Mouse (Mus musculus) heart, postnatal 0 days (tissue): Measurements from ENCODE around the gene Car8. TPM values are rescaled to one million over a fixed set of nuclear protein-coding genes. Genes with fewer than 3 reads are reported as not detected.
"Not testable (repeated sequence)": the region's sequence is repeated elsewhere in the genome, so short reads cannot be mapped to it uniquely, and the experiment has no call there.

Experiments used
- ATAC-seq: fragments of 200-750 bp; cut with Nextera tagmentation; 2 replicates; pipeline ENCODE4 v1.8.0; 2017; ENCODE audit warnings: low read depth, moderate number of reproducible peaks, moderate library complexity; ENCODE audit not compliant: insufficient read depth
- DNase-seq: peaks from one replicate; pipeline ENCODE4 v3.0.0-alpha.2; 2016; ENCODE audit warnings: low spot score
- H3K27ac ChIP-seq: fragments of 300-500 bp; sonication (generic); 2 replicates; pipeline ENCODE4 v1.5.1; 2014; ENCODE audit warnings: low read depth, mild to moderate bottlenecking
- H3K27me3 ChIP-seq: fragments of 300-500 bp; sonication (generic); 2 replicates; pipeline ENCODE4 v1.6.1; 2014; ENCODE audit warnings: low read length, mixed read lengths; ENCODE audit not compliant: control insufficient read depth, insufficient read depth
- H3K36me3 ChIP-seq: fragments of 300-500 bp; sonication (generic); replicated peaks from 2 replicates; pipeline ENCODE4 v1.6.1; 2014; ENCODE audit warnings: low read length, mixed read lengths; ENCODE audit not compliant: control insufficient read depth, insufficient read depth
- H3K4me1 ChIP-seq: fragments of 300-500 bp; sonication (generic); 2 replicates; pipeline ENCODE4 v1.6.1; 2014; ENCODE audit warnings: antibody characterized with exemption; ENCODE audit not compliant: control insufficient read depth, insufficient read depth
- H3K4me2 ChIP-seq: fragments of 300-500 bp; sonication (generic); 2 replicates; pipeline ENCODE4 v1.6.1; 2014; ENCODE audit warnings: low read depth, mild to moderate bottlenecking, low read length, moderate library complexity
- H3K4me3 ChIP-seq: fragments of 300-500 bp; sonication (generic); 2 replicates; pipeline ENCODE4 v1.5.1; 2014; ENCODE audit warnings: low read depth, low read length
- H3K9ac ChIP-seq: fragments of 300-500 bp; sonication (generic); replicated peaks from 2 replicates; pipeline ENCODE4 v1.6.1; 2014; ENCODE audit warnings: low read depth, low read length, mixed read lengths
- H3K9me3 ChIP-seq: fragments of 300-500 bp; sonication (generic); replicated peaks from 2 replicates; pipeline ENCODE4 v1.6.1; 2016; ENCODE audit warnings: low read length; ENCODE audit not compliant: control insufficient read depth
- CTCF ChIP-seq: IDR thresholded peaks from 2 replicates; pipeline ENCODE4 v1.5.1; 2016; ENCODE audit warnings: antibody characterized with exemption, control low read depth, low read depth
- EP300 ChIP-seq: IDR thresholded peaks from 2 replicates; pipeline ENCODE4 v1.6.1; 2016; ENCODE audit warnings: antibody characterized with exemption, low read depth
- WGBS: fragments of 180-500 bp; shearing (Covaris S2); extraction: QIAGEN DNeasy Blood & Tissue Kit; methylation state at CpG from one replicate; pipeline ENCODE4 v1.1.7; 2014; 5-methylcytosine and 5-hydroxymethylcytosine counted together
- microRNA-seq: library from miRNA; unstranded; fragments of <30 nt; microRNA quantifications from one replicate; pipeline ENCODE4, GENCODE M21; 2016
- polyA plus RNA-seq: library from polyadenylated mRNA; unstranded; fragments of >200 nt; fragmentation: Nextera tagmentation; extraction: Ambion mirVana; gene quantifications from 2 replicates; pipeline ENCODE4 v1.2.1, GENCODE M21; 2015
- total RNA-seq: library from RNA; depleted of rRNA; stranded (reverse); fragments of >200 nt; gene quantifications from 2 replicates; pipeline ENCODE4 v1.2.3, GENCODE M21; 2014; ENCODE audit warnings: low replicate concordance

The Car8 gene
- total and polyA plus RNA-seq, 2 experiments from 2014 or later, result 9.1 to 12.5 TPM

GRCm38 (mm10) chr4:8111891-8112290, 127.0 kb downstream of the Car8 start:
- no peaks in the 10 kb centered on the region for H3K36me3 ChIP-seq
- no peaks in the 10 kb centered on the region for H3K9me3 ChIP-seq
- no peak for DNase-seq
- H3K4me3 ChIP-seq, result no peak overlapping the region
- H3K4me1 ChIP-seq, result no peaks in the 10 kb centered on the region
- no peak overlapping the region for H3K9ac ChIP-seq
- H3K4me2 ChIP-seq, result no peak overlapping the region
- WGBS, result 76% methylated on average over 3 of the region's 3 CpGs
- no peak for ATAC-seq
- no peaks in the 10 kb centered on the region for H3K27me3 ChIP-seq
- H3K27ac ChIP-seq, result no peak overlapping the region
- no peak for TF ChIP-seq EP300
- TF ChIP-seq CTCF, result no peak

DNA sequence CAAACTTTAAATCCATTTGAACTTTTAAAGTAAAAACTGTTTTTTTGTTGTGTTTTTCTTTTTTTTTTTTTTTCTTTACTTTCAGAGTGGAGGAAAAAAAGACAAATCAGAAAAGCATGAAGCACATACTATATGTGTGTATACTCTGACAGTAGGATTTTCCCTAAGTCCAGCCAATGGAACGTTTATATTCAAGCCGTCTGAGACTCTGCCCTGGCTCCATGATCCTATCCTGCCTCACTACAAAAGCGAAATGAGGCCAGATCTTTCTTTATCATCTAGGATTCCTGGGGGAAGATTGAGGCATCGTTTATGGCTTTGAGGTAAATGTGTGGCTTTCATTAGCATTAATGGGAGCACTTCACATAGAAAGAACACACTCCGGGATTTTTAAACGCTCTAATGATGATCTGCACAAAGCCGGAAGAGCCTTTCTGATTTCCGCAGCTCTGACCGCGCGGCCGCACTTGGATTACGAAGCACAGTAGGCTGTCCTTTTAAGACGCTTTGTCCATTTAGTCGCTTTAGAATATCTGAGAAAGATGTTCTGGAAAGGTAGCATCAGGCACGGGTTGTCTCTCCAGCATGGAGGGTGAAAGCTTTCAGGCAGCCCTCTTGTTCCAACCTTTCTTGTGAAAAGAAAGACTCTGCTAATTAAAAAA, 128.8 kb downstream of the Car8 start:
- DNase-seq (no peak), ATAC-seq (no peak)
- no peaks in the 10 kb centered on the region for H3K4me1 ChIP-seq
- no peak overlapping the region for H3K4me2 ChIP-seq
- no peaks in the 10 kb centered on the region for H3K9me3 ChIP-seq
- no peak for TF ChIP-seq EP300
- no peak for TF ChIP-seq CTCF
- no peak overlapping the region for H3K9ac ChIP-seq
- no peaks in the 10 kb centered on the region for H3K36me3 ChIP-seq
- WGBS, result 88% methylated on average over 16 of the region's 16 CpGs
- H3K4me3 ChIP-seq, result no peak overlapping the region
- H3K27me3 ChIP-seq, result no peaks in the 10 kb centered on the region
- H3K27ac ChIP-seq, result no peak overlapping the region

- H3K4me3 ChIP-seq, result no peak overlapping the region
- H3K4me2 ChIP-seq, result no peak overlapping the region
- H3K9me3 ChIP-seq, result no peaks in the 10 kb centered on the region
- H3K27me3 ChIP-seq, result no peaks in the 10 kb centered on the region
- 22% methylated on average over 3 of the region's 3 CpGs for WGBS
- no peak for ATAC-seq
- no peak overlapping the region for H3K9ac ChIP-seq
- peak; percentile 16 for DNase-seq
- no peaks in the 10 kb centered on the region for H3K36me3 ChIP-seq
- no peaks in the 10 kb centered on the region for H3K4me1 ChIP-seq
- no peak overlapping the region for H3K27ac ChIP-seq
- TF ChIP-seq EP300 (no peak), CTCF (no peak)
Measured at GRCm38 (mm10) chr4:8101466-8101865, 137.4 kb downstream of the Car8 start.

DNA sequence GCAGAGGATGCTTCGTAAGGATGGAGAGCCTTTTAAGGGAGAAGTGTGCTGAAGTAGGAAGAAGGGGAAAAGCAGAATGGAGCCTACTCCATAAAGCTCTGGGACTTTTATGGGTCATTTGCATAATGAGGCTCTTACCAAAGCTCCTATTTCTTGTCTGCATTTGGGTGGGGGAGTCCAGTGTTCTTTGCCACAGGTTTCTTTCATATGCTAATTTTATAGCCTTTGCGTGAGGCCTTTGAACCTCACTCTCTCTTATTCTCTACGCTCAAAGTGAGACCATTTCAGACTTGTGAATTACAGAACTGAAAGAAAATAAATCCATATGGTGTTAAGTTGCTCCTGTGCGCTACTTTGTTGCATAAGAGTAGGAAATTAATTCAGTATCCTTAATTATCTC, 140.8 kb downstream of the Car8 start:
- Histone ChIP-seq H3K36me3 (no peaks in the 10 kb centered on the region), H3K4me2 (no peak overlapping the region), H3K27me3 (no peaks in the 10 kb centered on the region), H3K27ac (no peak overlapping the region), H3K4me1 (no peaks in the 10 kb centered on the region), H3K9ac (no peak overlapping the region), H3K4me3 (no peak overlapping the region), H3K9me3 (no peaks in the 10 kb centered on the region)
- WGBS, result 84% methylated on average over 4 of the region's 4 CpGs
- TF ChIP-seq CTCF (no peak), EP300 (no peak)
- no peak for ATAC-seq
- DNase-seq, result no peak

GRCm38 (mm10) chr4:8097683-8098082, 141.2 kb downstream of the Car8 start:
- WGBS, result 61% methylated on average over 3 of the region's 3 CpGs
- DNase-seq, result no peak
- no peaks in the 10 kb centered on the region for H3K9me3 ChIP-seq
- no peak overlapping the region for H3K27ac ChIP-seq
- no peak for TF ChIP-seq EP300
- no peak for TF ChIP-seq CTCF
- no peak for ATAC-seq
- no peak overlapping the region for H3K9ac ChIP-seq
- H3K4me2 ChIP-seq, result no peak overlapping the region
- no peaks in the 10 kb centered on the region for H3K4me1 ChIP-seq
- H3K36me3 ChIP-seq, result no peaks in the 10 kb centered on the region
- H3K27me3 ChIP-seq, result no peaks in the 10 kb centered on the region
- H3K4me3 ChIP-seq, result no peak overlapping the region

- not testable (repeated sequence) for H3K36me3 ChIP-seq, H3K4me2 ChIP-seq, H3K27ac ChIP-seq, H3K4me1 ChIP-seq, H3K9ac ChIP-seq, ATAC-seq, H3K27me3 ChIP-seq, H3K4me3 ChIP-seq, DNase-seq, H3K9me3 ChIP-seq
- WGBS, result 91% methylated on average over 3 of the region's 3 CpGs
Measured at GRCm38 (mm10) chr4:8093566-8093965, 145.3 kb downstream of the Car8 start.

Small RNAs within 50 kb of the gene (microRNA-seq; reads per million reads assigned to microRNA genes)
- gene Gm25355, result not detected
